Mouse (Mus musculus) kidney, embryonic 14.5 days (tissue): Measurements from ENCODE around the gene Abhd6. TPM values are rescaled to one million over a fixed set of nuclear protein-coding genes. Genes with fewer than 3 reads are reported as not detected.

Experiments
- ATAC-seq: fragments of 200-750 bp; cut with Nextera tagmentation; 2 replicates; pipeline ENCODE4 v1.8.0; 2017; ENCODE audit warnings: moderate number of reproducible peaks, mild to moderate bottlenecking, moderate TSS enrichment, moderate library complexity; ENCODE audit not compliant: low FRiP score, low TSS enrichment
- H3K27ac ChIP-seq: fragments of 300-500 bp; sonication (generic); 2 replicates; pipeline ENCODE4 v1.5.1; 2014; ENCODE audit warnings: low read depth, mild to moderate bottlenecking, low read length, moderate library complexity, mixed read lengths
- H3K27me3 ChIP-seq: fragments of 300-500 bp; sonication (generic); 2 replicates; pipeline ENCODE4 v1.6.1; 2014; ENCODE audit warnings: mild to moderate bottlenecking, low read length; ENCODE audit not compliant: control insufficient read depth, insufficient read depth
- H3K36me3 ChIP-seq: fragments of 300-500 bp; sonication (generic); 2 replicates; pipeline ENCODE4 v1.6.1; 2014; ENCODE audit warnings: low read length, mixed read lengths; ENCODE audit not compliant: control insufficient read depth, insufficient read depth
- H3K4me1 ChIP-seq: fragments of 300-500 bp; sonication (generic); 2 replicates; pipeline ENCODE4 v1.6.1; 2014; ENCODE audit warnings: low read length, mixed read lengths; ENCODE audit not compliant: control insufficient read depth, insufficient read depth
- H3K4me2 ChIP-seq: fragments of 300-500 bp; sonication (generic); replicated peaks from 2 replicates; pipeline ENCODE4 v1.6.1; 2014; ENCODE audit warnings: low read depth, mild to moderate bottlenecking, low read length
- H3K4me3 ChIP-seq: fragments of 300-500 bp; sonication (generic); 2 replicates; pipeline ENCODE4 v1.5.1; 2014; ENCODE audit warnings: mild to moderate bottlenecking, low read length
- H3K9ac ChIP-seq: fragments of 300-500 bp; sonication (generic); 2 replicates; pipeline ENCODE4 v1.6.1; 2014; ENCODE audit warnings: low read depth, mild to moderate bottlenecking, low read length, moderate library complexity
- H3K9me3 ChIP-seq: fragments of 300-500 bp; sonication (generic); 2 replicates; pipeline ENCODE4 v1.6.1; 2016; ENCODE audit warnings: low read length; ENCODE audit not compliant: control insufficient read depth
- WGBS: fragments of 180-500 bp; shearing (Covaris S2); extraction: QIAGEN DNeasy Blood & Tissue Kit; methylation state at CpG from one replicate; pipeline ENCODE4 v1.1.7; 2014; 5-methylcytosine and 5-hydroxymethylcytosine counted together
- polyA plus RNA-seq: library from polyadenylated mRNA; unstranded; fragments of >200 nt; fragmentation: Nextera tagmentation; extraction: Ambion mirVana; gene quantifications from 2 replicates; pipeline ENCODE4 v1.2.1, GENCODE M21; 2014

The Abhd6 gene
- polyA plus RNA-seq, 1 experiment from 2014 or later = 25.7 TPM

DNA sequence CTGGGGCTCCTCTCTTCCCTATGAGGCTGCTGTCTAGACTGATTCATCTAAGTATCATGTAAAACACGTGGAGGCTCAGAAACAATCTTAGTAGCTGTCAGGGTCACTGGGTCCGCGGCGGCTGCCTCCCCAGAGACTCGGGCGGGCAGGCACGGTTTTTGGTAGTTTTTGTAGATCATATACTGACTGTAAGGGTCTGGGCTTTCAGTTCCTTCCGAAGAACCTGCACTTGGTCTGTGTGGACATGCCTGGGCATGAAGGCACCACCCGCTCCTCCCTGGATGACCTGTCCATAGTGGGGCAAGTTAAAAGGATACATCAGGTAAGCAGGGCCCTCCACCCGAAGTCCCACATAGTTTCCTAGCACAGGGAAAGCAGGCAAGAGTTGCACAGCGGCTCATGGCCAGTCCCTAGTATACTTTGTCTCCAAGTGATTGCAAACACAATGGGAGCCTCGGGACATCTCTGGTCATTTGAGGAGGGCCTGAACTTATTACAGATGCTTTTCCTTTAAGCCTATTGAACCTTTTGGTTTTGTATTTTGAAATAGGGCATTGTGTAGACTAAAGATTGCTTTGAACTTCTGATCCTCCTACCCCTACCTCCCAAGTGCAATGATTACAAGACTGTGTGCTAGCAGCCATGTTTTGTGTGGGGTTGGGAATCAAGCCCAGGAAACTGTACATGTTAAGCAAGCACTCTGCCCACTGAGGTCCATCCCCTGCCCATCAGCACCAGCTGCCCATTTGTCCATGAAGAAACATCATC is 38.4 kb downstream of the Abhd6 start:
- Histone ChIP-seq H3K27me3 (no peaks in the 10 kb centered on the region), H3K4me2 (no peak overlapping the region), H3K9ac (no peak overlapping the region), H3K27ac (no peak overlapping the region), H3K4me3 (no peak overlapping the region), H3K4me1 (no peaks in the 10 kb centered on the region), H3K36me3 (no peaks in the 10 kb centered on the region), H3K9me3 (no peaks in the 10 kb centered on the region)
- 86% methylated on average over 12 of the region's 12 CpGs for WGBS
- no peak for ATAC-seq

DNA sequence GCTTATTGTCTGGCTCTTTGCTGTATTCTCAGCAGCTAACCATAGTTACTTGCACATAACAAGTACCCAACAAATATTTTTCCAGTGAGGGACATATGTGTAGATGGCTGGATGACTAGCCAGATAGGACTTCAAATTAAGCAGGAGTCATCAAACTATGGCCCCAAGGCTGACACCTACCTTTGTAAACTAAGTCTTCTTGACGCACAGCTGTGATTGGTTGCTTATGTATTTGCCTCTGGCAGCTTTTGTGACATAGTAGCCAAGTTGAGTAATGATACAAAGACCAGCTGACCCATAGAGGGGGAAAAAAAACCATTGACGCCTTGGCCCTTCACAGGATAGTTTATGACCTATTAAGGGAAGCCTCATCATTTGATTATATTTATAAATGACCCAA is 39.4 kb downstream of the Abhd6 start:
- Histone ChIP-seq H3K4me2 (no peak overlapping the region), H3K9me3 (no peaks in the 10 kb centered on the region), H3K4me3 (no peak overlapping the region), H3K9ac (no peak overlapping the region), H3K4me1 (no peaks in the 10 kb centered on the region), H3K36me3 (no peaks in the 10 kb centered on the region), H3K27me3 (no peaks in the 10 kb centered on the region), H3K27ac (no peak overlapping the region)
- ATAC-seq = no peak
- WGBS = 87% methylated on average over 2 of the region's 2 CpGs

DNA sequence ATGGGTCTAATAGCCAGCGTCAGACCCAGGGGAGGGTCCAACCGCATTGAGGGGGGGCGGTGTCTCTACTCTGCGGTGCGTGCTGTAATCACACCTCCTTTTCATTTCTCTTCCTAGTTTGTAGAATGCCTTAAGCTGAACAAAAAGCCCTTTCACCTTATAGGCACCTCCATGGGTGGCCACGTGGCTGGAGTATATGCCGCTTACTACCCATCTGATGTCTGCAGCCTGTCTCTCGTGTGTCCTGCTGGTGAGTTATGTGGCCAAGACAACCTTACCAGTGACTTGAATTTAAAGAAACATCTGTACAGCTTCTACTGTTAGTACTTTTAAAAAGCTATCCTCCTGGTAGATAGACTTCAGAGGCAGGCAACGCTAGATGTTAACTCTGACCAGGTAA is 39.9 kb downstream of the Abhd6 start:
- 95% methylated on average over 9 of the region's 9 CpGs for WGBS

DNA sequence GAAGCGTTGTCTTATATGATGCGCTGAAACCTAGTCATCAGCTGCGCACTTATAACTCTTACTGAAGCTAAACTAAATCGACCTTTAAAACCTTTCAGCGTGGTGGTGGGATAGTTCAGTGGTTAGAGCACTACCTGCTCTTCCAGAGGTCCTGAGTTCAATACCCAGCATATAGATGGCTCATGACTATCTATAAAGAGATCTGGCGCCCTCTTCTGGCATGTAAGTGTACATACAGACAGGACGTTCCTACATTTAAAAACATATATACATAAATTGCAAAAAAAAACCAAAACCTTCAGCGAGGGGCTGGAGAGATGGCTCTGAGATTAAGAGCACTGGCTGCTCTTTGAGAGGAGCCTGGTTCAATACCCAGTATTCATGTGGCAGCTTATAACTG is 41.6 kb downstream of the Abhd6 start:
- H3K4me3 ChIP-seq = no peak overlapping the region
- H3K27ac ChIP-seq = no peak overlapping the region
- no peak overlapping the region for H3K4me2 ChIP-seq
- H3K9me3 ChIP-seq = no peaks in the 10 kb centered on the region
- no peak for ATAC-seq
- no peaks in the 10 kb centered on the region for H3K4me1 ChIP-seq
- peaks cover 3% of the 10 kb centered on the region; the same call in 1 of the 2 replicates for H3K36me3 ChIP-seq
- no peak overlapping the region for H3K9ac ChIP-seq
- no peaks in the 10 kb centered on the region for H3K27me3 ChIP-seq
- 68% methylated on average over 8 of the region's 8 CpGs for WGBS

More for the DNA sequence above, 39.9 kb downstream of the Abhd6 start:
- Histone ChIP-seq H3K36me3 (peaks cover under 1% of the 10 kb centered on the region; the same call in 1 of the 2 replicates), H3K27me3 (no peaks in the 10 kb centered on the region), H3K9ac (no peak overlapping the region), H3K4me2 (no peak overlapping the region), H3K27ac (no peak overlapping the region), H3K4me3 (no peak overlapping the region), H3K4me1 (no peaks in the 10 kb centered on the region), H3K9me3 (no peaks in the 10 kb centered on the region)
- ATAC-seq = no peak

DNA sequence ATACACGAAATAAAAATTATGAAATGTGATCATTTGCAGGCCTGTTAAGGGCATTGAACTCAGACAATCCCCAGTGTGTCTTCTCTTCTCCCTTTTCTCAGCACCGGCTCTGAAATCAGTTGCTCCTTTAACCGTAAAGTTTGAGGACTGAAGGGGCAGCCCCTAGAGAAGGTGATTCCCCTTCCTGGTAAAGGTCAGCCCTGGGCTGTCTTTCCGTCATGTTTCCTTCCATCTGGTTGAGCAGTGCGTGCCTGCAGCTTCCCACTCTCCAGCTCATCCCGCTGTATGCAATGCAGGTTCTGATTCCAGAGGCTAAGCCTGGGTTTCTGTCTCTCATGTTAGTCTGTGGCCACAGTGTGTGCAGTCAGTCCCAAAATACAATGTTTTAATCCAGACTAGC is 42.1 kb downstream of the Abhd6 start:
- WGBS = 84% methylated on average over 6 of the region's 6 CpGs
- H3K9me3 ChIP-seq = no peaks in the 10 kb centered on the region
- no peaks in the 10 kb centered on the region for H3K4me1 ChIP-seq
- no peak for ATAC-seq
- H3K27me3 ChIP-seq = no peaks in the 10 kb centered on the region
- H3K4me3 ChIP-seq = no peak overlapping the region
- no peak overlapping the region for H3K27ac ChIP-seq
- H3K4me2 ChIP-seq = no peak overlapping the region
- no peak overlapping the region for H3K9ac ChIP-seq
- peaks cover 3% of the 10 kb centered on the region; the same call in 1 of the 2 replicates for H3K36me3 ChIP-seq

DNA sequence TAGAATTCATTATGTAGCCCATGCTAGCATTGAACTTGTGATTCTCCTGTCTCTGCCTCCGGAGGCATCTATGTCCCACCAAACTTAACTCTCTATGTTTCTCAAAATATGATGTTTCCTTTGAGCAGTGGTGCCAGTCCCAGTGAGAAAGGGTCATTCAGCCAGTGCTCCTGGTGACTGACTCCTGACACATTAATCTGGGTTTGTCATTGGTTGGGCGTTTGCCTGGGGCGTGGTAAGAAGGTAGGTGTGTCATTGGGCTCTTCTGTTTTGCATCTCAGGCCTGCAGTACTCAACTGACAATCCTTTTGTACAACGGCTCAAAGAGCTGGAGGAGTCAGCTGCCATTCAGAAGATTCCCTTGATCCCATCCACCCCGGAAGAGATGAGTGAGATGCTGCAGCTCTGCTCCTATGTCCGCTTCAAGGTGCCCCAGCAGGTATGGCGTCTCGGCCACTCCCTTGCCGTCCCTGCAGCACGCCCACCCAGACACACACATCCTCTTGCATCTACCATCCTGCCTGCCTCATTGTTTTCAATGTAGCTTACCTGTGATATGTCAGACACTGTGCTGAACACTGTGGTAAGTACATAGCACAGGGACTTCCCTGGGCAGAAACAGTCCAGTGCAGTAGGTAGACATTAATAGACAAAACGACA is 42.6 kb downstream of the Abhd6 start:
- Histone ChIP-seq H3K27me3 (no peaks in the 10 kb centered on the region), H3K27ac (no peak overlapping the region), H3K9me3 (no peaks in the 10 kb centered on the region), H3K36me3 (peaks cover 7% of the 10 kb centered on the region; the same call in 1 of the 2 replicates), H3K9ac (no peak overlapping the region), H3K4me1 (no peaks in the 10 kb centered on the region), H3K4me3 (no peak overlapping the region), H3K4me2 (no peak overlapping the region)
- ATAC-seq = no peak
- WGBS = 87% methylated on average over 11 of the region's 11 CpGs

DNA sequence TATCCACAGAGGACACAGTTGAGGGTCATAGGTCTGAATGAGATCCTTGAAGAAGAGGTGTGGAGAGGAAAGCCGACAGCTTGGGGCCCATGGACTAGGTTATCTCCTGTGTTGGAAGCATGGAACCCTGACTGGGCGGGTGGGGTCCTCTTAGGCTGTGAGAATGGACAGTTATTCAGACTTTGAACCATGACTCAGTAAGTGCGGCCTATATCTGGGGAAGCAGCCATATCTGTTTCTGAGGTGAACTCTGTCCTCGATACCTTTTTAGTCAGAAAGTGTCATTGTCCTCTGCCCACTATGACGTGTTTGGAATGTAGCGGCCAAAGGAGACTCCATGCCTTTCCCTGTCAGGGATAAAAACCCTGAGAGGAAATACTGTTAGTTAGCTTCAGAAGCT is 44.1 kb downstream of the Abhd6 start:
- Histone ChIP-seq H3K4me3 (no peak overlapping the region), H3K27ac (no peak overlapping the region), H3K4me1 (no peaks in the 10 kb centered on the region), H3K4me2 (no peak overlapping the region), H3K27me3 (no peaks in the 10 kb centered on the region), H3K9me3 (no peaks in the 10 kb centered on the region), H3K36me3 (peaks cover 7% of the 10 kb centered on the region; the same call in 1 of the 2 replicates), H3K9ac (no peak overlapping the region)
- 94% methylated on average over 6 of the region's 6 CpGs for WGBS
- ATAC-seq = no peak

DNA sequence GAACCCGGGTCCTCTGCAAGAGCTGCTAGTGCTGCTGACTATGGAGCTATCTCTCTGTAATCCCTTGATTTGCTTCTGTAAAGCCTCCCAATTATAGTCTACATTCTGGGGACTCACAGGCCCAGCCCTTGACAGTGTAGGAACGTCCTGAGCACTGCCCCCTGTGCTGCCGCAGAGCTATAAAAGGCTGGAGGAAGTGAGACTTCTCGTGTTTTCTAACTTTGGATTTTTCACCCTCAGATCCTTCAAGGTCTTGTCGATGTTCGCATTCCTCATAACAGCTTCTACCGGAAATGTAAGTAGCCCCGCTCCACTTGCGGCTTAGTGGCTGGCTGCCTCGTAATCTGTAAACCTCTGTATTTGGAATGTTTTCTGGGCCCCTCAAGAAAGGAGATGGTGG is 46.6 kb downstream of the Abhd6 start:
- no peak overlapping the region for H3K27ac ChIP-seq
- H3K27me3 ChIP-seq = no peaks in the 10 kb centered on the region
- H3K36me3 ChIP-seq = peaks cover 7% of the 10 kb centered on the region; the same call in 1 of the 2 replicates
- no peak for ATAC-seq
- H3K4me3 ChIP-seq = no peak overlapping the region
- WGBS = 89% methylated on average over 10 of the region's 10 CpGs
- H3K9ac ChIP-seq = no peak overlapping the region
- H3K4me2 ChIP-seq = no peak overlapping the region
- no peaks in the 10 kb centered on the region for H3K9me3 ChIP-seq
- H3K4me1 ChIP-seq = no peaks in the 10 kb centered on the region

DNA sequence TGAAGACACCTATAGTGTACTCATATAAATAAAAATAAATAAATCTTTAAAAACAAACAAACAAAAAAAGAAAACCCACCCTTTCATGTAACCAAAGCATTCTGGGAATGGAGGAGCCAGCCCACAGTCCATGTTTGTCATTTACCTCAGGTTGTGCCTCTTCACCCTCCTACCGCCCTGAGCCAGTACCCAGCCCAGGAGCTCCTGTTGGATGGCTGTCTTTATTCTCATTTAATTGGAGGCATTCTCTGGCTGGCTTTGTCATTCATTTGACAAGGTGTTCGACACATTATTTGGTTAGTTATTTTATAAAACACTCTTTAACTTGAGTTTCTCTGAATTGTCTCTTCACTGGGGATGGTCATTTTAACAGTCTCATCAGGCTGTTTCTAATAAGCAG is 49.2 kb downstream of the Abhd6 start:
- 93% methylated on average over 2 of the region's 2 CpGs for WGBS
- H3K27ac ChIP-seq = no peak overlapping the region
- no peak overlapping the region for H3K4me2 ChIP-seq
- H3K4me1 ChIP-seq = no peaks in the 10 kb centered on the region
- H3K27me3 ChIP-seq = no peaks in the 10 kb centered on the region
- no peak overlapping the region for H3K4me3 ChIP-seq
- peaks cover 7% of the 10 kb centered on the region; the same call in 1 of the 2 replicates for H3K36me3 ChIP-seq
- no peak overlapping the region for H3K9ac ChIP-seq
- H3K9me3 ChIP-seq = no peaks in the 10 kb centered on the region
- ATAC-seq = no peak
